Mouse (Mus musculus) left cerebral cortex, postnatal 36 days (tissue): Measurements from ENCODE around the gene Rimkla. TPM values are rescaled to one million over a fixed set of nuclear protein-coding genes. Genes with fewer than 3 reads are reported as not detected.

Source experiments
- DNase-seq, 2 experiments: peaks; one replicate each; pipeline ENCODE4 v3.0.0; 2021 to 2022; ENCODE audit warnings: low spot score in 2 of 2, mixed read lengths in 1 of 2
- intact Hi-C: fragments of 180-260 bp; cut with DNase I; formaldehyde crosslinking; loops from one replicate; pipeline ENCODE4 v1.15.1; 2025
- total RNA-seq, 2 experiments: library from RNA; stranded (reverse); gene quantifications; 2 replicates each; pipeline ENCODE4 v1.2.3; 2021

Gene Rimkla
- total RNA-seq, 2 experiments from 2014 or later, result 6.5 to 7.9 TPM

- intact Hi-C loops, result no loop called here
- DNase-seq, result no peak
These were observed 9.4 kb downstream of the Rimkla start for GRCm38 (mm10) chr4:119483051-119483450.

GRCm38 (mm10) chr4:119473150-119473549 lies 19.3 kb downstream of the Rimkla start:
- intact Hi-C loops, result no loop called here
- DNase-seq, result no peak

- intact Hi-C loops, result no loop called here
- DNase-seq, result no peak
These were observed 19.9 kb downstream of the Rimkla start for GRCm38 (mm10) chr4:119472545-119472944.

GRCm38 (mm10) chr4:119467720-119468380 lies 24.6 kb downstream of the Rimkla start:
- DNase-seq, result no peak
- intact Hi-C loops, result no loop called here

- intact Hi-C loops, result no loop called here
- DNase-seq, result no peak
These were observed 26.6 kb downstream of the Rimkla start for GRCm38 (mm10) chr4:119465841-119466240.

GRCm38 (mm10) chr4:119463756-119464419 lies 28.5 kb downstream of the Rimkla start:
- intact Hi-C loops, result loop anchor here (5.0 kb wide), 1 partner anchor 42 kb away; the partner anchor contains the start of genes Ppcs and Zmynd12
- DNase-seq, result no peak

- intact Hi-C loops, result loop anchor here (5.0 kb wide), 1 partner anchor 41 kb away; the partner anchor contains the start of genes Ppcs and Zmynd12
- no peak for DNase-seq
These were observed 29.3 kb downstream of the Rimkla start for GRCm38 (mm10) chr4:119462858-119463755.

- intact Hi-C loops, result loop anchor here (5.0 kb wide), 1 partner anchor 40 kb away; the partner anchor contains the start of genes Ppcs and Zmynd12
- DNase-seq, result no peak
These were observed 30.0 kb downstream of the Rimkla start for GRCm38 (mm10) chr4:119462457-119462856.

GRCm38 (mm10) chr4:119460728-119461141 lies 31.7 kb downstream of the Rimkla start:
- intact Hi-C loops, result loop anchor here (5.0 kb wide), 1 partner anchor 38 kb away; the partner anchor contains the start of genes Ppcs and Zmynd12
- peak; percentile 79 to 82 for DNase-seq

- intact Hi-C loops, result loop anchor here (5.0 kb wide), 1 partner anchor 38 kb away; the partner anchor contains the start of genes Ppcs and Zmynd12
- DNase-seq, result no peak
These were observed 32.1 kb downstream of the Rimkla start for GRCm38 (mm10) chr4:119460296-119460695.

GRCm38 (mm10) chr4:119453533-119453932 lies 38.9 kb downstream of the Rimkla start:
- intact Hi-C loops, result no loop called here
- DNase-seq, result no peak

- DNase-seq, result no peak
- intact Hi-C loops, result no loop called here
These were observed 39.3 kb downstream of the Rimkla start for GRCm38 (mm10) chr4:119453128-119453527.

GRCm38 (mm10) chr4:119450436-119450835 lies 42.0 kb downstream of the Rimkla start:
- intact Hi-C loops, result no loop called here
- DNase-seq, result no peak

- no peak for DNase-seq
- intact Hi-C loops, result no loop called here
These were observed 44.6 kb downstream of the Rimkla start for GRCm38 (mm10) chr4:119447786-119448185.

GRCm38 (mm10) chr4:119447261-119447660 lies 45.2 kb downstream of the Rimkla start:
- no peak for DNase-seq
- intact Hi-C loops, result no loop called here

GRCm38 (mm10) chr4:119442539-119442938 lies 49.9 kb downstream of the Rimkla start:
- intact Hi-C loops, result no loop called here
- no peak for DNase-seq

- intact Hi-C loops, result no loop called here
- DNase-seq, result no peak
These were observed 50.6 kb downstream of the Rimkla start for GRCm38 (mm10) chr4:119441836-119442235.

GRCm38 (mm10) chr4:119437936-119438335 lies 54.5 kb downstream of the Rimkla start:
- intact Hi-C loops, result no loop called here
- DNase-seq, result no peak

GRCm38 (mm10) chr4:119430678-119431077 lies 61.8 kb downstream of the Rimkla start:
- intact Hi-C loops, result no loop called here
- peak in 1 of 2 experiments; percentile 13 for DNase-seq

- intact Hi-C loops, result no loop called here
- DNase-seq, result no peak
These were observed 64.7 kb downstream of the Rimkla start for GRCm38 (mm10) chr4:119427680-119428079.
